Mouse (Mus musculus) MEL-GATA-1-ER (cell line): Measurements from ENCODE around the gene Ppp1r2.

Experiments used
- DNase-seq: peaks from one replicate; pipeline ENCODE4 v3.0.0-alpha.2; 2012; ENCODE audit warnings: low read depth; ENCODE audit errors: extremely low read depth

Ppp1r2 gene

GRCm38 (mm10) chr16:31234808-31235456 lies 40.1 kb downstream of the Ppp1r2 start:
- DNase-seq: no peak

GRCm38 (mm10) chr16:31234356-31234755 lies 40.7 kb downstream of the Ppp1r2 start:
- DNase-seq: no peak

- DNase-seq: no peak
Measured at GRCm38 (mm10) chr16:31233541-31234339, 41.3 kb downstream of the Ppp1r2 start.

- DNase-seq: no peak
Measured at GRCm38 (mm10) chr16:31233167-31233498, 41.9 kb downstream of the Ppp1r2 start.

- no peak for DNase-seq
Measured at GRCm38 (mm10) chr16:31232491-31233166, 42.4 kb downstream of the Ppp1r2 start.

- DNase-seq: no peak
Measured at GRCm38 (mm10) chr16:31231591-31231990, 43.5 kb downstream of the Ppp1r2 start.

- DNase-seq: no peak
Measured at GRCm38 (mm10) chr16:31227746-31228145, 47.3 kb downstream of the Ppp1r2 start.

GRCm38 (mm10) chr16:31215271-31215670 lies 59.8 kb downstream of the Ppp1r2 start:
- no peak for DNase-seq

- DNase-seq: no peak
Measured at GRCm38 (mm10) chr16:31213463-31213862, 61.6 kb downstream of the Ppp1r2 start.

GRCm38 (mm10) chr16:31211503-31211902 lies 63.6 kb downstream of the Ppp1r2 start:
- DNase-seq: no peak

GRCm38 (mm10) chr16:31210453-31210852 lies 64.6 kb downstream of the Ppp1r2 start:
- peak; percentile 22 for DNase-seq

- DNase-seq: peak; percentile 58
Measured at GRCm38 (mm10) chr16:31209911-31210310, 65.2 kb downstream of the Ppp1r2 start.

- DNase-seq: no peak
Measured at GRCm38 (mm10) chr16:31205726-31206125, 69.4 kb downstream of the Ppp1r2 start.

GRCm38 (mm10) chr16:31205187-31205586 lies 69.9 kb downstream of the Ppp1r2 start:
- DNase-seq: no peak

- DNase-seq: no peak
Measured at GRCm38 (mm10) chr16:31204216-31204615, 70.9 kb downstream of the Ppp1r2 start.

- DNase-seq: no peak
Measured at GRCm38 (mm10) chr16:31201704-31202103, 73.4 kb downstream of the Ppp1r2 start.
